Mouse (Mus musculus): ENCODE measurements around the gene Rln3. TPM values are rescaled to one million over a fixed set of nuclear protein-coding genes. Genes with fewer than 3 reads are reported as not detected.
A peak's percentile ranks its signal among the peaks of the same experiment; 100 is the strongest.

Gene Rln3
- polyA plus RNA-seq, 1 experiment from 2014 or later, result 1.0 TPM

DNA sequence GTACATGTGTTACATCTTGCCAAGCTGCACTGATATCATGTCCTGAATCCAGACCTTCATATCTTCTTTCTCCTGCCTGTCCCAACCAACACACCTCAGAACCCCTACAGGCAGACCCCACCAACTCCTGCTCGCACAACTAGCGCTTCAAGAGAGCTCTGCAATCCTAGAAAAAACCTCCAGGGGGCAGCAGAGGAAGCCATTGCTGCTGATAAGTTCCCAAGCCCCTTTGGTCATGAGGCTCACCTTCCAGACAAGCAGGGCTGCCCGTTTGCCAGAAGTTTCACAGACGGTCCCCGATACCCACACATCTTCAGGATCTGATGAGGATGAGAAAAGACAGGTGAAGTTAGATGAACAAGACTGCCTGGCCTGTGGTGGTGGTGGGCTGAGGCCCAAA is 5.8 kb downstream of the Rln3 start:
- peak; percentile 46; the same call in 1 of the 2 replicates for ATAC-seq (ENCODE audit: low FRiP score)
- WGBS, result 13% methylated on average over 5 of the region's 5 CpGs

GRCm38 (mm10) chr8:84038015-84038414 is 6.8 kb downstream of the Rln3 start:
- Histone ChIP-seq H3K27ac (replicated peaks) (no peak overlapping the region), H3K9me3 (replicated peaks) (no peaks in the 10 kb centered on the region), H3K27me3 (replicated peaks) (peaks cover 43% of the 10 kb centered on the region), H3K4me1 (peaks cover 12% of the 10 kb centered on the region), H3K36me3 (no peaks in the 10 kb centered on the region), H3K4me2 (no peak overlapping the region), H3K4me3 (replicated peaks) (no peak overlapping the region), H3K9ac (replicated peaks) (no peak overlapping the region)
- 78% methylated on average over 5 of the region's 5 CpGs for WGBS
- ATAC-seq (ENCODE audit: low FRiP score), result no peak

More for the DNA sequence above, 5.8 kb downstream of the Rln3 start:
- Histone ChIP-seq H3K27ac (replicated peaks) (no peak overlapping the region), H3K4me3 (replicated peaks) (no peak overlapping the region), H3K4me2 (no peak overlapping the region), H3K4me1 (peaks cover 12% of the 10 kb centered on the region), H3K9ac (replicated peaks) (no peak overlapping the region), H3K27me3 (replicated peaks) (peaks cover 53% of the 10 kb centered on the region), H3K36me3 (no peaks in the 10 kb centered on the region), H3K9me3 (replicated peaks) (no peaks in the 10 kb centered on the region)

DNA sequence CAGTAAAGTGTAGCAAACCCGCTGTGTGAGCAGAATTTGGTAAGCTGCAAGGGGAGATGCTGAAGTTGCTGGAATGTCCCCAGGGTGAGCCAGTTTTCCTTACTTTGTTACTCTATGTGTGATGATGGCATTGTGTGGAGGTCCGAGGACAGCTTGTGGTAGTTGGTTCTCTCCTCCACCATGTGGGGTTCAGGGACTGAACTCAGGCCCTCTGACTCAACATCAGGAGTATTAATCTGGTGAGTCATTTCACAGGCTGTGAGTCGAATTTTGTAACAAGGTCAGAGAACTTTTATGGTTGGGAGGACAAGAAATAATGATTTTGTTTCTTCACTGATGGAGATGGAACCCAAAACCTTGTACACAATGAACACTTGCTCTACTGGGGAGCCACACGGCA is 12.0 kb downstream of the Rln3 start:
- 78% methylated on average over 4 of the region's 4 CpGs for WGBS
- H3K36me3 ChIP-seq, result no peaks in the 10 kb centered on the region
- H3K27me3 ChIP-seq (replicated peaks), result peaks cover 19% of the 10 kb centered on the region
- no peak overlapping the region for H3K27ac ChIP-seq (replicated peaks)
- no peak overlapping the region for H3K9ac ChIP-seq (replicated peaks)
- no peak overlapping the region for H3K4me3 ChIP-seq (replicated peaks)
- H3K4me2 ChIP-seq, result no peak overlapping the region
- no peaks in the 10 kb centered on the region for H3K9me3 ChIP-seq (replicated peaks)
- no peak for ATAC-seq (ENCODE audit: low FRiP score)
- H3K4me1 ChIP-seq, result no peaks in the 10 kb centered on the region

DNA sequence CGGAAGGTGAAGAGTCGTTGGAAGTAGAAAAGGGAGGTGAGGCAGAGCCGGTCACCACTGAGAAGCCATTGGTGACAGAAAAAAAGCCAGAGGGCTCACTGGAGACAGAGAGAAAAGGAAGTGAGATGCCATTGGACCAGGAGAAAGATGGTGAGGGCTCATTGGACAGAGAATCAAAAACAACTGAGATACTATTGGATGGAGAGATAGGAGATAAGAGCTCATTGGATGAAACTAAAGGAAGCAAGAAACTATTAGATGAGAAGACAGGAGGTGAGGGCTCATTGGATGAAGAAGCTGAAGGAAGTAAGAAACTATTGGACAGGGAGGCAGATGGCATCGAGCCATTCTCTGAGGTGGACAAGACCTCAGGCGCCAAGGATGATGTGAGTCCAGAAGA is 15.5 kb downstream of the Rln3 start:
- Histone ChIP-seq H3K9me3 (replicated peaks) (no peaks in the 10 kb centered on the region), H3K9ac (replicated peaks) (no peak overlapping the region), H3K36me3 (no peaks in the 10 kb centered on the region), H3K4me3 (replicated peaks) (no peak overlapping the region), H3K27ac (replicated peaks) (no peak overlapping the region), H3K4me1 (peaks cover 14% of the 10 kb centered on the region), H3K27me3 (replicated peaks) (peaks cover 24% of the 10 kb centered on the region), H3K4me2 (no peak overlapping the region)
- ATAC-seq (ENCODE audit: low FRiP score), result no peak
- WGBS, result 88% methylated on average over 5 of the region's 5 CpGs

DNA sequence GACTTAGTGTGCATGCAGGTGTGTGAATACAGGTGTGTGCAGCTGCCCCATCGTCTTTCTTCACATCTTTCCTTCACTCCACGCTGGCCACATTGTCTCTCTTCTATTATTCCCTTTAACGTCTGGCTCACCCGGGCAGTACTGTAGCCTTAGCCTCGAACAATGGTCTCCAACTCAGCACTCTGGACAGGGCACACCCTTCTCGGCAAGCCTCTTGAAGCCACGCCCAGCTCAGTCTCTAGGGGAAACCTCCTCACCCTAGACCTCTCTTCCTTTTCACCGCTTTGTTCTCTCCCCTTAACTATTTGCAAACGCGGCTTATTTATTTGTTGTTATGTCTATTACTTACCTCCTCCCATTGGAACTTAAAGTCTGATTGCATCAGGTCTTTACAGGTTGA is 17.4 kb downstream of the Rln3 start:
- WGBS, result 7% methylated on average over 10 of the region's 10 CpGs
- Histone ChIP-seq H3K4me3 (replicated peaks) (no peak overlapping the region), H3K9me3 (replicated peaks) (no peaks in the 10 kb centered on the region), H3K9ac (replicated peaks) (no peak overlapping the region), H3K4me2 (no peak overlapping the region), H3K27me3 (replicated peaks) (peaks cover 26% of the 10 kb centered on the region), H3K36me3 (no peaks in the 10 kb centered on the region), H3K27ac (replicated peaks) (no peak overlapping the region), H3K4me1 (peaks cover 14% of the 10 kb centered on the region)
- ATAC-seq (ENCODE audit: low FRiP score), result no peak

DNA sequence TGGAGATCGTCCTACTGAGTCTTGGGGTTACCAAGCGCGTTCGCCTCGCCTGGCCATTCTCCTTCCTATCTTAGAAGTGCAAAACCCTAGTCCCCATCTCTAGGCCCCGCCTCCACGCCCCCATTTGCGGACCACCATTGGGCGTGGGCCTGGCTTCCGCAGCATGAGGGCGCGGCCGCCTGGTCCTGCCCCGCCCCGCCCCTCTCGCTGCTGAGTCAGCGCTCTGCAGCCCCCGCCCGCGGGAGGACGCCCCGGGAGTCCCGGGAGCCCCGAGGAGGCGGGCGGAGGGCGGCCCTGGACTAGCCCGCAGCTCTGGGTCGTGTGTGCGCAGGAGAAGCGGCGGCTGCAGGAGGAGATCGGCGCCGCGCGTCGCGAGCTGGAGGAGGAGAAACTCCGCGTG is 18.9 kb downstream of the Rln3 start:
- H3K4me2 ChIP-seq, result peak overlapping the region; percentile 93
- peaks cover 39% of the 10 kb centered on the region for H3K27me3 ChIP-seq (replicated peaks)
- no peaks in the 10 kb centered on the region for H3K9me3 ChIP-seq (replicated peaks)
- peaks cover 18% of the 10 kb centered on the region for H3K4me1 ChIP-seq
- peak overlapping the region; percentile 62 for H3K9ac ChIP-seq (replicated peaks)
- no peaks in the 10 kb centered on the region for H3K36me3 ChIP-seq
- peak overlapping the region; percentile 53 for H3K4me3 ChIP-seq (replicated peaks)
- ATAC-seq (ENCODE audit: low FRiP score), result peak; percentile 77
- 1% methylated on average over 41 of the region's 41 CpGs for whole genome bisulfite sequencing
- no peak overlapping the region for H3K27ac ChIP-seq (replicated peaks)

GRCm38 (mm10) chr8:84024171-84024570 is 20.6 kb downstream of the Rln3 start:
- no peak overlapping the region for H3K4me3 ChIP-seq (replicated peaks)
- WGBS, result 12% methylated on average over 10 of the region's 10 CpGs
- H3K27me3 ChIP-seq (replicated peaks), result peaks cover 44% of the 10 kb centered on the region

DNA sequence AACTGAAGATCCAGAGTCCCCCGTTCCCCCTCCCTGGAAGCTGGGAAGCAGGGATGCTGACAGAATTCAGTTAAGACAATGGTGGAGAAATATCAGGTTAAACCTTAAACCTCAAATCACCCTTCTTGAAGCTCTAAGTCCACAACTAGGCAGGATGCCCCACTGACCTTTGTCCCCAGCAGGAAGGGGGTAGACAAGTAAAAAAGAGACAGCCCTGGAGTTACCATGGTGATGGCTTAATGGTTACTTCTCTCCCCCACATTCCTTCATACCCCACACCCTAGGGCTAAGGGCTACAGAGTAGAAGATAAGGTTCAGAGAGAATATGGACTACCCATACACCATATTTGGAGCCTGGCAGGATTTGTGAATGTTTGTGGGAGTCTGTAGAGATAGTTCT is 21.2 kb downstream of the Rln3 start:
- no peaks in the 10 kb centered on the region for H3K9me3 ChIP-seq (replicated peaks)
- no peaks in the 10 kb centered on the region for H3K36me3 ChIP-seq
- peaks cover 19% of the 10 kb centered on the region for H3K4me1 ChIP-seq
- no peak overlapping the region for H3K4me2 ChIP-seq
- H3K27ac ChIP-seq (replicated peaks), result no peak overlapping the region
- H3K27me3 ChIP-seq (replicated peaks), result peaks cover 44% of the 10 kb centered on the region
- no peak for ATAC-seq (ENCODE audit: low FRiP score)
- H3K4me3 ChIP-seq (replicated peaks), result no peak overlapping the region
- WGBS, result 61% methylated on average over 1 of the region's 1 CpGs
- H3K9ac ChIP-seq (replicated peaks), result no peak overlapping the region

More at GRCm38 (mm10) chr8:84024171-84024570, 20.6 kb downstream of the Rln3 start:
- Histone ChIP-seq H3K9ac (replicated peaks) (no peak overlapping the region), H3K4me2 (no peak overlapping the region), H3K9me3 (replicated peaks) (no peaks in the 10 kb centered on the region), H3K36me3 (no peaks in the 10 kb centered on the region), H3K4me1 (peaks cover 19% of the 10 kb centered on the region), H3K27ac (replicated peaks) (no peak overlapping the region)
- no peak for ATAC-seq (ENCODE audit: low FRiP score)

GRCm38 (mm10) chr8:84023085-84023484 is 21.7 kb downstream of the Rln3 start:
- Histone ChIP-seq H3K27me3 (replicated peaks) (peaks cover 39% of the 10 kb centered on the region), H3K4me2 (no peak overlapping the region), H3K9ac (replicated peaks) (no peak overlapping the region), H3K36me3 (no peaks in the 10 kb centered on the region), H3K4me1 (peaks cover 19% of the 10 kb centered on the region), H3K4me3 (replicated peaks) (no peak overlapping the region), H3K27ac (replicated peaks) (no peak overlapping the region), H3K9me3 (replicated peaks) (no peaks in the 10 kb centered on the region)
- WGBS, result 42% methylated on average over 5 of the region's 5 CpGs
- no peak for ATAC-seq (ENCODE audit: low FRiP score)

DNA sequence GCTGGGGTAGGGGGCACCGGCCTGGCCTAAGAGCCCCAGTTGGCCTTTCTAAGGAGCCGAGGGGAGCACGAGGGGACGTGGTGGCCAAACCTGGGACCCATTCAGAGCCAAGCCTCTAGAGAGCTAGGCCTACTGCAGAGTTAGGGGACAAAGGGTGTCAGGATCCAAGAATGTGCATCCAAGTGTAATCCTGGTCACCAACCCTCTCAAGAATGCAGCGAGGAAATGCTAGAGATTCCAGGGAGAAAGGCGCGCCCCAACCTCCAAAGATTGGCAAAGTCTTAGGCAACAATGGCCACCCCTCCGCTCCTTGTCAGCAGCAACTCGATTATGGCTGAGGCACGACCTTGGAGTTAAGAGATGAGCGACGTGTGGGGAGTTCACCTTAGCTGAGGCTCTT is 23.2 kb downstream of the Rln3 start:
- Histone ChIP-seq H3K36me3 (no peaks in the 10 kb centered on the region), H3K4me2 (no peak overlapping the region), H3K27me3 (replicated peaks) (peaks cover 25% of the 10 kb centered on the region), H3K27ac (replicated peaks) (no peak overlapping the region), H3K4me1 (peaks cover 14% of the 10 kb centered on the region), H3K9me3 (replicated peaks) (no peaks in the 10 kb centered on the region), H3K9ac (replicated peaks) (no peak overlapping the region), H3K4me3 (replicated peaks) (no peak overlapping the region)
- WGBS, result 54% methylated on average over 12 of the region's 12 CpGs
- ATAC-seq (ENCODE audit: low FRiP score), result no peak

DNA sequence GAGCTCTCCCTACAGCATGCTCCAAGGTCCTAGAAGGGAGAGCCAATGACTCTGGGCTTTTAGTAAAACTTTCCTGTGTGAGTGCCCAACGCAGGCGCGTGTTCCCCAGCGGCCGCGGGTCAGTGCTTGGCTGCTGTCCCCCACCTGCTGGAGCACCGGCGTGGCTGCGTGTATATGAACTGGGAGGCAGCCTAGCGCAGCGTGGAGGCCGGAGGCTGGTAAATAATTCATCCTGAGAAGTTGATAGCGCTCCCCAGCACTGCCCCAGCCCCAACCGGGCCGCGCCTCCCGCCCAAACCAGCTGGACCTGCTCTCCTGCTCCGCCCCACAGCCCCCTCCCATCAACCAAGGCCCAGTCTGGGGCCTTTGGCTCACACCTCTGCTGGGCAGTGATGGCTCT is 23.7 kb downstream of the Rln3 start, which contains the start of gene Palm3:
TSS of gene Palm3 (plus strand) at position 376 of the 400 bp plus-strand sequence.
- H3K9ac ChIP-seq (replicated peaks), result no peak within 1 kb of the TSS
- no peaks in the 10 kb centered on the region for H3K36me3 ChIP-seq
- no peak within 1 kb of the TSS for H3K27ac ChIP-seq (replicated peaks)
- H3K27me3 ChIP-seq (replicated peaks), result peaks cover 21% of the 10 kb centered on the region
- peaks cover 10% of the 10 kb centered on the region for H3K4me1 ChIP-seq
- 7% methylated on average over 18 of the region's 18 CpGs for WGBS
- no peak within 1 kb of the TSS for H3K4me2 ChIP-seq
- ATAC-seq (ENCODE audit: low FRiP score), result no peak
- H3K4me3 ChIP-seq (replicated peaks), result no peak within 1 kb of the TSS
- H3K9me3 ChIP-seq (replicated peaks), result no peaks in the 10 kb centered on the region

DNA sequence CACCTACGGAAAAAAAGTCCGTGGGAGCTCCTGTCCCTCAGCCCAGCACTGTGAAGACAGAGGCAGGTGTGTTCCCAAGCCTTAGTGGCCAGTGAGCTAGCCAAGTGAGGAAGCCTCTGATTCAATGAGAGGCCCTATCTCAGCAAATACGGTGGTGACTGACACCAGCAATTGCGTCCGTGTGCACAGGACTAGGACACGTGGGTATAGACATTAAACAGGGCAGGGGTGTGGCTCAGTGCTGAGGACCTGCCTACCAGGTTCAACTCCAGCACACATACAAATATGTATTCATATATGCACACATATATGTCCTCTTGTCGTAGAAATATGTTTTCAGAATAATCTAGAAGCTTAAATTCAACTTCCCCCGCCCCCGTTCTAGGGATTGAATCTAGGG is 25.1 kb downstream of the Rln3 start:
- H3K4me1 ChIP-seq, result 0 out of 2 replicates have a peak, but pooled peaks cover 5% of the 10 kb centered on the region
- no peak for ATAC-seq (ENCODE audit: low FRiP score)
- no peaks in the 10 kb centered on the region for H3K36me3 ChIP-seq
- no peak overlapping the region for H3K27ac ChIP-seq (replicated peaks)
- H3K27me3 ChIP-seq (replicated peaks), result peaks cover 21% of the 10 kb centered on the region
- no peaks in the 10 kb centered on the region for H3K9me3 ChIP-seq (replicated peaks)
- 89% methylated on average over 9 of the region's 9 CpGs for WGBS
- no peak overlapping the region for H3K9ac ChIP-seq (replicated peaks)
- H3K4me3 ChIP-seq (replicated peaks), result no peak overlapping the region
- H3K4me2 ChIP-seq, result no peak overlapping the region

DNA sequence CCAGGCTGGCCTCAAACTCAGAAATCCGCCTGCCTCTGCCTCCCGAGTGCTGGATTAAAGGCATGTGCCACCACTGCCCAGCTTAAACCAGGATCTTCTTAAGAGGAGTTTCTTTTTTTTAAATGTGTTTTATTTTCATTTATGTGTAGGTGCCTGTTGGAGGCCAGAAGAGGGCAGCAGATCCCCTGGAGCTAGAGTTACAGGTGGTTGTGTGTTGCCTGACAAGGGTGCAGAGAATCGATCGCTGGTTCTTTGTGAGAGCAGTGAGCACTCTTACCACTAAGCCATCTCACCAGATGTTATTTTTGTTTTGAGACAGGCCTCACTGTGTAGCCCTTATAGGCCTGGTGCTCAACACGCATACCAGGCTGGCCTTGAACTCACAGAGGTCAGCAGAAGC is 29.0 kb downstream of the Rln3 start:
- Histone ChIP-seq H3K4me1 (peaks cover 17% of the 10 kb centered on the region), H3K9me3 (replicated peaks) (no peaks in the 10 kb centered on the region), H3K27ac (replicated peaks) (no peak overlapping the region), H3K4me3 (replicated peaks) (no peak overlapping the region), H3K36me3 (no peaks in the 10 kb centered on the region), H3K4me2 (no peak overlapping the region), H3K9ac (replicated peaks) (no peak overlapping the region), H3K27me3 (replicated peaks) (peaks cover 35% of the 10 kb centered on the region)
- no peak for ATAC-seq (ENCODE audit: low FRiP score)
- WGBS, result 93% methylated on average over 5 of the region's 5 CpGs
